Mouse (Mus musculus) myocyte (in vitro differentiated cells): ENCODE measurements around the gene Naa15. TPM values are rescaled to one million over a fixed set of nuclear protein-coding genes. Genes with fewer than 3 reads are reported as not detected.

Source experiments
- H3K27me3 ChIP-seq: one replicate; pipeline ENCODE4 v1.6.1; 2011; ENCODE audit not compliant: control insufficient read depth, insufficient read depth, insufficient read length
- H3K36me3 ChIP-seq: one replicate; pipeline ENCODE4 v1.6.1; 2011; ENCODE audit not compliant: control insufficient read depth, insufficient read depth
- H3K4me2 ChIP-seq: one replicate; pipeline ENCODE4 v1.6.1; 2011; ENCODE audit warnings: low read depth, control low read depth
- H3K4me3 ChIP-seq: one replicate; pipeline ENCODE4 v1.5.1; 2011; ENCODE audit warnings: mild to moderate bottlenecking, control low read depth, moderate library complexity
- H3K79me2 ChIP-seq: one replicate; pipeline ENCODE4 v1.6.1; 2011; ENCODE audit not compliant: control insufficient read depth, insufficient read depth
- H3ac ChIP-seq: one replicate; pipeline ENCODE4 v1.6.1; 2011; ENCODE audit not compliant: control insufficient read depth, insufficient read length
- CEBPB ChIP-seq: IDR thresholded peaks from 2 replicates; pipeline ENCODE4 v1.6.1; 2011; ENCODE audit warnings: mild to moderate bottlenecking, moderate library complexity; ENCODE audit not compliant: poor library complexity, insufficient read depth, severe bottlenecking
- E2F4 ChIP-seq: IDR thresholded peaks from one replicate; pipeline ENCODE4 v1.6.1; 2011; ENCODE audit warnings: mild to moderate bottlenecking, control low read depth, moderate library complexity; ENCODE audit not compliant: insufficient read depth
- MAX ChIP-seq: IDR thresholded peaks from one replicate; pipeline ENCODE4 v1.6.1; 2011; ENCODE audit warnings: low read depth, mild to moderate bottlenecking, control low read depth
- MYOD1 ChIP-seq, 3 experiments: IDR thresholded peaks; one replicate each; pipeline ENCODE4 v1.6.1; 2011; ENCODE audit warnings: control low read depth in 2 of 3, low read depth in 2 of 3, mild to moderate bottlenecking in 2 of 3, moderate library complexity in 1 of 3; ENCODE audit not compliant: insufficient read length in 2 of 3, control insufficient read depth in 1 of 3
- MYOG ChIP-seq, 3 experiments: IDR thresholded peaks; one replicate each; pipeline ENCODE4 v1.6.1; 2011; ENCODE audit warnings: control low read depth in 2 of 3, low read depth in 2 of 3, mild to moderate bottlenecking in 2 of 3; ENCODE audit not compliant: insufficient read length in 2 of 3, control insufficient read depth in 1 of 3, insufficient read depth in 1 of 3
- POLR2A ChIP-seq: IDR thresholded peaks from one replicate; pipeline ENCODE4 v1.6.1; 2011; ENCODE audit warnings: low read depth, mild to moderate bottlenecking, control low read depth, moderate library complexity; ENCODE audit not compliant: insufficient read length
- POLR2AphosphoS2 ChIP-seq: IDR thresholded peaks from one replicate; pipeline ENCODE4 v1.6.1; 2011; ENCODE audit warnings: low read depth, control low read depth; ENCODE audit not compliant: insufficient read length
- REST ChIP-seq: IDR thresholded peaks from one replicate; pipeline ENCODE4 v1.6.1; 2011; ENCODE audit warnings: mild to moderate bottlenecking, control low read depth, moderate library complexity; ENCODE audit not compliant: insufficient read depth, insufficient read length
- SRF ChIP-seq: IDR thresholded peaks from one replicate; pipeline ENCODE4 v1.6.1; 2011; ENCODE audit warnings: low read depth; ENCODE audit not compliant: control insufficient read depth, insufficient read length
- TCF12 ChIP-seq: IDR thresholded peaks from one replicate; pipeline ENCODE4 v1.6.1; 2011; ENCODE audit warnings: mild to moderate bottlenecking, control low read depth; ENCODE audit not compliant: poor library complexity, insufficient read depth, severe bottlenecking
- TCF3 ChIP-seq: IDR thresholded peaks from one replicate; pipeline ENCODE4 v1.6.1; 2011; ENCODE audit warnings: low read depth, control low read depth; ENCODE audit not compliant: insufficient read length
- USF1 ChIP-seq: IDR thresholded peaks from one replicate; pipeline ENCODE4 v1.6.1; 2011; ENCODE audit warnings: low read depth, mild to moderate bottlenecking, control low read depth, moderate library complexity
- polyA plus RNA-seq: library from polyadenylated mRNA; unstranded; fragments of >200 nt; fragmentation: generic; extraction: Trizol; gene quantifications from one replicate; pipeline ENCODE4 v1.2.1, GENCODE M21; 2012; ENCODE audit warnings: missing spikeins

The Naa15 gene
- polyA plus RNA-seq, 1 experiment = 8.4 TPM

- no peak overlapping the region for H3ac ChIP-seq
- H3K4me2 ChIP-seq = no peak overlapping the region
- TF ChIP-seq E2F4 (no peak), TCF12 (no peak), REST (no peak), USF1 (no peak), MYOG (IDR thresholded peaks at IDR 0.05; ENCODE audit: control insufficient read depth in 1 of 3, insufficient read depth in 1 of 3, insufficient read length in 2 of 3, low read depth in 2 of 3) (no peak), TCF3 (no peak)
- H3K79me2 ChIP-seq = no peaks in the 10 kb centered on the region
- no peaks in the 10 kb centered on the region for H3K27me3 ChIP-seq
- H3K36me3 ChIP-seq = peaks cover 7% of the 10 kb centered on the region
- H3K4me3 ChIP-seq = no peak overlapping the region
These were observed 83.0 kb downstream of the Naa15 start for GRCm38 (mm10) chr3:51497978-51498377.

- Histone ChIP-seq H3K4me2 (no peak overlapping the region), H3K36me3 (peaks cover 7% of the 10 kb centered on the region), H3K79me2 (no peaks in the 10 kb centered on the region), H3K27me3 (no peaks in the 10 kb centered on the region), H3ac (no peak overlapping the region), H3K4me3 (no peak overlapping the region)
- TF ChIP-seq E2F4 (no peak), USF1 (no peak), TCF3 (no peak), SRF (no peak)
These were observed 83.7 kb downstream of the Naa15 start for GRCm38 (mm10) chr3:51498659-51499058.

- Histone ChIP-seq H3K79me2 (no peaks in the 10 kb centered on the region), H3ac (no peak overlapping the region), H3K27me3 (no peaks in the 10 kb centered on the region), H3K4me3 (no peak overlapping the region), H3K36me3 (no peaks in the 10 kb centered on the region), H3K4me2 (no peak overlapping the region)
- TF ChIP-seq REST = no peak
- no peak for TF ChIP-seq POLR2AphosphoS2
- TF ChIP-seq MYOG (IDR thresholded peaks at IDR 0.05; ENCODE audit: control insufficient read depth in 1 of 3, insufficient read depth in 1 of 3, insufficient read length in 2 of 3, low read depth in 2 of 3) = no peak
- no peak for TF ChIP-seq E2F4
- TF ChIP-seq USF1 = no peak
- TF ChIP-seq CEBPB = no peak
- TF ChIP-seq MYOD1 (IDR thresholded peaks at IDR 0.05; ENCODE audit: control insufficient read depth in 1 of 3, insufficient read length in 2 of 3, low read depth in 2 of 3) = no peak
- no peak for TF ChIP-seq TCF3
- TF ChIP-seq MAX = no peak
- TF ChIP-seq POLR2A = no peak
- no peak for TF ChIP-seq TCF12
- TF ChIP-seq SRF = no peak
These were observed 84.9 kb downstream of the Naa15 start for GRCm38 (mm10) chr3:51499876-51500275.

- Histone ChIP-seq H3K4me3 (no peak overlapping the region), H3K79me2 (no peaks in the 10 kb centered on the region), H3ac (no peak overlapping the region), H3K27me3 (no peaks in the 10 kb centered on the region), H3K36me3 (no peaks in the 10 kb centered on the region), H3K4me2 (no peak overlapping the region)
- TF ChIP-seq POLR2AphosphoS2 (no peak), MYOD1 (IDR thresholded peaks at IDR 0.05; ENCODE audit: control insufficient read depth in 1 of 3, insufficient read length in 2 of 3, low read depth in 2 of 3) (no peak), SRF (no peak), TCF12 (no peak), CEBPB (no peak), TCF3 (no peak), USF1 (no peak), POLR2A (no peak), REST (no peak), MYOG (IDR thresholded peaks at IDR 0.05; ENCODE audit: control insufficient read depth in 1 of 3, insufficient read depth in 1 of 3, insufficient read length in 2 of 3, low read depth in 2 of 3) (no peak), MAX (no peak), E2F4 (no peak)
These were observed 89.5 kb downstream of the Naa15 start for GRCm38 (mm10) chr3:51504385-51504952.

GRCm38 (mm10) chr3:51505465-51505864, 90.5 kb downstream of the Naa15 start:
- no peaks in the 10 kb centered on the region for H3K36me3 ChIP-seq
- H3ac ChIP-seq = no peak overlapping the region
- TF ChIP-seq MYOG (IDR thresholded peaks at IDR 0.05; ENCODE audit: control insufficient read depth in 1 of 3, insufficient read depth in 1 of 3, insufficient read length in 2 of 3, low read depth in 2 of 3) (peak; percentile 11 to 82 (median 76)), TCF3 (no peak), MYOD1 (IDR thresholded peaks at IDR 0.05; ENCODE audit: control insufficient read depth in 1 of 3, insufficient read length in 2 of 3, low read depth in 2 of 3) (peak in 2 of 3 experiments; percentile 17 to 74)

GRCm38 (mm10) chr3:51510903-51511302, 96.0 kb downstream of the Naa15 start:
- H3K36me3 ChIP-seq = no peaks in the 10 kb centered on the region
- H3K4me2 ChIP-seq = peak overlapping the region; percentile 60
- H3K27me3 ChIP-seq = no peaks in the 10 kb centered on the region
- peak overlapping the region; percentile 3 for H3K4me3 ChIP-seq
- TF ChIP-seq POLR2AphosphoS2 (no peak), MYOG (IDR thresholded peaks at IDR 0.05; ENCODE audit: control insufficient read depth in 1 of 3, insufficient read depth in 1 of 3, insufficient read length in 2 of 3, low read depth in 2 of 3) (no peak), POLR2A (no peak), TCF12 (no peak)
- no peak overlapping the region for H3ac ChIP-seq
- no peaks in the 10 kb centered on the region for H3K79me2 ChIP-seq

More at GRCm38 (mm10) chr3:51505465-51505864, 90.5 kb downstream of the Naa15 start:
- Histone ChIP-seq H3K27me3 (no peaks in the 10 kb centered on the region), H3K4me3 (no peak overlapping the region), H3K4me2 (no peak overlapping the region), H3K79me2 (no peaks in the 10 kb centered on the region)
